Mouse (Mus musculus) liver, embryonic 12.5 days (tissue): ENCODE results near the gene Cnpy4. TPM values are rescaled to one million over a fixed set of nuclear protein-coding genes. Genes with fewer than 3 reads are reported as not detected.

ENCODE experiments used
- ATAC-seq: fragments of 200-750 bp; cut with Nextera tagmentation; 2 replicates; pipeline ENCODE4 v1.8.0; 2017; ENCODE audit warnings: moderate number of reproducible peaks, mild to moderate bottlenecking, moderate library complexity
- H3K27ac ChIP-seq: fragments of 300-500 bp; sonication (generic); 2 replicates; pipeline ENCODE4 v1.5.1; 2016; ENCODE audit warnings: mild to moderate bottlenecking
- H3K27me3 ChIP-seq: fragments of 300-500 bp; sonication (generic); replicated peaks from 2 replicates; pipeline ENCODE4 v1.6.1; 2016; ENCODE audit warnings: mild to moderate bottlenecking, moderate library complexity
- H3K36me3 ChIP-seq: fragments of 300-500 bp; sonication (generic); 2 replicates; pipeline ENCODE4 v1.6.1; 2016; ENCODE audit warnings: mild to moderate bottlenecking, moderate library complexity
- H3K4me1 ChIP-seq: fragments of 300-500 bp; sonication (generic); 2 replicates; pipeline ENCODE4 v1.6.1; 2016
- H3K4me2 ChIP-seq: fragments of 300-500 bp; sonication (generic); 2 replicates; pipeline ENCODE4 v1.6.1; 2016; ENCODE audit warnings: mild to moderate bottlenecking, moderate library complexity
- H3K4me3 ChIP-seq: fragments of 300-500 bp; sonication (generic); 2 replicates; pipeline ENCODE4 v1.5.1; 2016; ENCODE audit warnings: mild to moderate bottlenecking, moderate library complexity
- H3K9ac ChIP-seq: fragments of 300-500 bp; sonication (generic); 2 replicates; pipeline ENCODE4 v1.6.1; 2016; ENCODE audit warnings: mild to moderate bottlenecking, moderate library complexity
- H3K9me3 ChIP-seq: fragments of 300-500 bp; sonication (generic); replicated peaks from 2 replicates; pipeline ENCODE4 v1.6.1; 2016; ENCODE audit warnings: mild to moderate bottlenecking, moderate library complexity
- WGBS: fragments of 180-500 bp; shearing (Covaris S2); methylation state at CpG from one replicate; pipeline ENCODE4 v1.1.7; 2016; ENCODE audit not compliant: insufficient replicate concordance; 5-methylcytosine and 5-hydroxymethylcytosine counted together
- polyA plus RNA-seq: library from polyadenylated mRNA; unstranded; fragments of >200 nt; fragmentation: Nextera tagmentation; extraction: Ambion mirVana; gene quantifications from 2 replicates; pipeline ENCODE4 v1.2.1, GENCODE M21; 2016

Gene Cnpy4
- polyA plus RNA-seq, 1 experiment from 2014 or later: 21.3 TPM

GRCm38 (mm10) chr5:138219864-138220263 is 32.6 kb downstream of the Cnpy4 start:
- Histone ChIP-seq H3K9ac (no peak overlapping the region), H3K4me3 (no peak overlapping the region), H3K27ac (no peak overlapping the region), H3K9me3 (peaks cover 27% of the 10 kb centered on the region), H3K36me3 (no peaks in the 10 kb centered on the region), H3K4me1 (no peaks in the 10 kb centered on the region), H3K27me3 (no peaks in the 10 kb centered on the region), H3K4me2 (no peak overlapping the region)
- WGBS: 51% methylated on average over 2 of the region's 2 CpGs
- no peak for ATAC-seq

GRCm38 (mm10) chr5:138222111-138222510 is 34.8 kb downstream of the Cnpy4 start:
- no peaks in the 10 kb centered on the region for H3K4me1 ChIP-seq
- H3K27ac ChIP-seq: no peak overlapping the region
- H3K4me3 ChIP-seq: no peak overlapping the region
- no peak for ATAC-seq
- H3K9me3 ChIP-seq: peaks cover 6% of the 10 kb centered on the region; the same call in 1 of the 2 replicates
- H3K36me3 ChIP-seq: no peaks in the 10 kb centered on the region
- no peak overlapping the region for H3K4me2 ChIP-seq
- no peak overlapping the region for H3K9ac ChIP-seq
- no peaks in the 10 kb centered on the region for H3K27me3 ChIP-seq
- WGBS: 22% methylated on average over 4 of the region's 4 CpGs

GRCm38 (mm10) chr5:138223287-138223686 is 36.0 kb downstream of the Cnpy4 start:
- 46% methylated on average over 3 of the region's 3 CpGs for WGBS
- Histone ChIP-seq H3K36me3 (no peaks in the 10 kb centered on the region), H3K9me3 (no peaks in the 10 kb centered on the region), H3K4me3 (no peak overlapping the region), H3K27me3 (no peaks in the 10 kb centered on the region), H3K9ac (no peak overlapping the region), H3K4me1 (no peaks in the 10 kb centered on the region), H3K27ac (no peak overlapping the region), H3K4me2 (no peak overlapping the region)
- no peak for ATAC-seq

DNA sequence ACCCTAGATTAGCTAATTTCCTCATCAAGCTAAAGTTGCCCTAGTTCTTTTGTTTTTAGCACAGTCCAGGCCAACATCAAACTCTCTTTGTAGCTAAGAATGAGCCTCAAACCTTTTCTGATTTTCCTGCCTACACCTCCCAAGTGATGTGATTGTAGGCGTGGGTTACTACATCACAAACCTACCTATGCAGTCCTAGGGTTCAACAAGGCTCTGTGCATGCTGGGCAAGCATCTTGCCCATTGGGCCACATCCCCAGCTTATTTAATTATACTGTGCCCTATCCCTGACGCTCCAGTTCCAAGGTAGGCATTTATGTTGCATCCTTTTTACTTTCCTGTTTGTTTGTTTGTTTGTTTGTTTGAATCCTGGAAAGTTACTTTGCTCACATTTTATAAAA is 38.4 kb downstream of the Cnpy4 start, which contains the start of gene Nxpe5:
Nxpe5 (plus strand) TSS at position 199 of the 400 bp plus-strand sequence.
- H3K27ac ChIP-seq: no peak within 1 kb of the TSS
- no peaks in the 10 kb centered on the region for H3K9me3 ChIP-seq
- H3K4me1 ChIP-seq: no peaks in the 10 kb centered on the region
- H3K4me2 ChIP-seq: no peak within 1 kb of the TSS
- H3K27me3 ChIP-seq: no peaks in the 10 kb centered on the region
- 48% methylated on average over 2 of the region's 2 CpGs for WGBS
- H3K4me3 ChIP-seq: no peak within 1 kb of the TSS
- ATAC-seq: no peak
- H3K36me3 ChIP-seq: no peaks in the 10 kb centered on the region
- H3K9ac ChIP-seq: no peak within 1 kb of the TSS

DNA sequence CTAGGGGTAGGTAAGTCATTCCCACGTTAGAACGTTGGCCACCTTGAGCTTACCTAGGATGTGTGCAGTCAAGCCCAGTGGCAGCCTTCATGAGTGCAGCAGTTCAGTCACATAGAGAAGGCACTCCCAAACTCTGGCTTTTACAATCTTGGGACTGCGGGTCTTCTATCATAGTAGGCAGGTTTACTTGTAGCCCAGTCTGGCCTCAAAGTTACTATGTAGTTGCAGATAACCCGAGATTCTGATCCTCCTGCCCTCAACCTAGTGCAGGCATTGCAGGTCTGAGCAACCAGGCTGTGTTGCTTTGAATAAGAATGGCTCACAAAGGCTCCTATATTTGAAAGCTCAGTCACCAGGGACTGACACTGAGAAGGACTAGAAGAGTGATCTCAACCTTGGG is 39.2 kb downstream of the Cnpy4 start:
- WGBS: 43% methylated on average over 4 of the region's 4 CpGs
- H3K27me3 ChIP-seq: no peaks in the 10 kb centered on the region
- no peaks in the 10 kb centered on the region for H3K36me3 ChIP-seq
- H3K9me3 ChIP-seq: no peaks in the 10 kb centered on the region
- H3K27ac ChIP-seq: no peak overlapping the region
- H3K4me1 ChIP-seq: no peaks in the 10 kb centered on the region
- H3K4me3 ChIP-seq: no peak overlapping the region
- ATAC-seq: no peak
- H3K9ac ChIP-seq: no peak overlapping the region
- no peak overlapping the region for H3K4me2 ChIP-seq

- Histone ChIP-seq H3K9ac (no peak overlapping the region), H3K4me2 (no peak overlapping the region), H3K4me3 (no peak overlapping the region), H3K36me3 (no peaks in the 10 kb centered on the region), H3K27me3 (no peaks in the 10 kb centered on the region), H3K4me1 (no peaks in the 10 kb centered on the region), H3K27ac (no peak overlapping the region), H3K9me3 (no peaks in the 10 kb centered on the region)
- WGBS: 9% methylated on average over 2 of the region's 2 CpGs
- ATAC-seq: no peak
Observed at GRCm38 (mm10) chr5:138227367-138227766, 40.1 kb downstream of the Cnpy4 start.

GRCm38 (mm10) chr5:138228026-138228425 is 40.7 kb downstream of the Cnpy4 start:
- Histone ChIP-seq H3K4me3 (no peak overlapping the region), H3K27me3 (no peaks in the 10 kb centered on the region), H3K9ac (no peak overlapping the region), H3K9me3 (no peaks in the 10 kb centered on the region), H3K27ac (no peak overlapping the region), H3K36me3 (no peaks in the 10 kb centered on the region), H3K4me1 (no peaks in the 10 kb centered on the region), H3K4me2 (no peak overlapping the region)
- WGBS: 25% methylated on average over 3 of the region's 3 CpGs
- no peak for ATAC-seq

DNA sequence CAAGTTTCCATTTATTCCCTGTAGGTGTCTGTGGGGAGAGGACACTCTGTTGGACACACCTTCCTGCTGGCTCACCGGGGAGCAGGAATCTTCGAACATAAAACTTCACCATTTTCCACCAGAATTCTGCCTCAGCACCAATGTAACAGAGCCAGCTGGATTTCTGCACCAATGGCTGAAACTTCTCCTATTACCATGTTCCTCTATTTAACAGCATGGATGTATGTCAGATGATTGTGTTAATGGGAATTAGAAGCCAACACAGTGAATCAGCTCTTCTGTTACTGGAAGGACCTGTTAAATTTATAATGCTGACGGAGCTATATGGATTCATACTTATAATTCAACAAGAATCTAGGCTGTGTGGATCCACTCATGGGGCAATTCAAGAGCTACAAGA is 42.2 kb downstream of the Cnpy4 start:
- no peaks in the 10 kb centered on the region for H3K9me3 ChIP-seq
- ATAC-seq: no peak
- H3K27me3 ChIP-seq: no peaks in the 10 kb centered on the region
- no peaks in the 10 kb centered on the region for H3K36me3 ChIP-seq
- H3K27ac ChIP-seq: no peak overlapping the region
- H3K4me3 ChIP-seq: no peak overlapping the region
- 76% methylated on average over 3 of the region's 3 CpGs for WGBS
- H3K9ac ChIP-seq: no peak overlapping the region
- no peak overlapping the region for H3K4me2 ChIP-seq
- H3K4me1 ChIP-seq: no peaks in the 10 kb centered on the region

DNA sequence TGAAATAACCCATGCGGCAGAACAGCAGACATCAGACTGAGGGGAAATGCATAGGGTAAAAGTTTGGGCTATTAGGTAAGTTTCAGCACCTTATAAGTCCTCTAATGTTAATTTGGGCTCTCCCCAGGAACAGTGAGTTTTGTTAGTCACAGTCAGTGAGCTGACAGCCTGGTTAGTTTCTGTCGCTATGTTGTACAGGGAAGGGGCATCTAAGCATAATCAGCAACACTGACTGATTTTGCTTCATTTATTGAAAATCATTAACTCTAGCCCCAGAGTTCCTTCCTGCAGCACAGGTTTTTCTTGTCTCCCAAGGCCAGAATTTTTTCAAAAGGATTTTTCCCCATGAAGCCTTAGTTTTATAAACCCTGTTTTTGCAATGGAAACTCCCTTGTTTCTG is 46.5 kb downstream of the Cnpy4 start:
- H3K9me3 ChIP-seq: no peaks in the 10 kb centered on the region
- H3K4me3 ChIP-seq: no peak overlapping the region
- H3K4me2 ChIP-seq: no peak overlapping the region
- WGBS: 77% methylated on average over 2 of the region's 2 CpGs
- no peak overlapping the region for H3K27ac ChIP-seq
- H3K9ac ChIP-seq: no peak overlapping the region
- no peaks in the 10 kb centered on the region for H3K27me3 ChIP-seq
- no peaks in the 10 kb centered on the region for H3K36me3 ChIP-seq
- H3K4me1 ChIP-seq: no peaks in the 10 kb centered on the region
- ATAC-seq: no peak

GRCm38 (mm10) chr5:138234224-138234623 is 46.9 kb downstream of the Cnpy4 start:
- Histone ChIP-seq H3K36me3 (no peaks in the 10 kb centered on the region), H3K9me3 (no peaks in the 10 kb centered on the region), H3K4me3 (no peak overlapping the region), H3K4me2 (no peak overlapping the region), H3K27ac (no peak overlapping the region), H3K27me3 (no peaks in the 10 kb centered on the region), H3K9ac (no peak overlapping the region), H3K4me1 (no peaks in the 10 kb centered on the region)
- no peak for ATAC-seq

DNA sequence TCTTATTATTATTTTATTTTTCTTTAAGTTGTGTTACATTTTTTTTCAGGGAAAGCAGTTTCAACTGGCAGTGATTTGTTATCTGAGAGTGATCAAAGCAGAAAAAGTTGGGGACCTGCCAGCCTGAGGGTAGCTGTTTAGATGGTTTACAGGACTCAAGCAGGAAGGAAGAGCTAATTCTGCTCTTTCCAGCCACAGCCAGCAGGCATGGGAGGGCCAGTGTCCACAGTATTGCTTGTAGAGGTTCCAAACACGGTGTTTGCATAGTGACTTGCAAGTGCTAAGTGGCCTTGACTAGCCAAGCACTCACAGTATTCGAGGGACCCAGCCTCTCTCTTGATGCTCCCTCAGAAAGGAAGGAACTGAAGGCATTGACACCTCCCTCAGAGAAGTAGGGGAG is 54.2 kb downstream of the Cnpy4 start:
- ATAC-seq: no peak
- Histone ChIP-seq H3K9ac (no peak overlapping the region), H3K27ac (no peak overlapping the region), H3K27me3 (no peaks in the 10 kb centered on the region), H3K36me3 (no peaks in the 10 kb centered on the region), H3K9me3 (no peaks in the 10 kb centered on the region), H3K4me2 (no peak overlapping the region), H3K4me3 (no peak overlapping the region), H3K4me1 (no peaks in the 10 kb centered on the region)
- WGBS: 7% methylated on average over 2 of the region's 2 CpGs
